Mouse (Mus musculus) layer of hippocampus, postnatal 25 days (tissue): ENCODE data around the gene Diaph2. TPM values are rescaled to one million over a fixed set of nuclear protein-coding genes. Genes with fewer than 3 reads are reported as not detected.
A peak's percentile ranks its signal among the peaks of the same experiment; 100 is the strongest.

Experiments
- DNase-seq, 2 experiments: peaks; one replicate each; pipeline ENCODE4 v3.0.0; 2022; ENCODE audit warnings: mixed read lengths in 2 of 2, low spot score in 1 of 2; ENCODE audit errors: extremely low spot score in 1 of 2
- total RNA-seq, 2 experiments: library from RNA; stranded (reverse); gene quantifications; 2 replicates each; pipeline ENCODE4 v1.2.3; 2021

Diaph2 gene
- 10 to 100 TPM; 19.9 to 24.6 TPM for total RNA-seq

GRCm38 (mm10) chrX:129749571-129750061 is at the start of gene Diaph2:
Diaph2 (plus strand) TSS chrX:129749742.
- DNase-seq: peak; percentile 45 to 51

GRCm38 (mm10) chrX:129701634-129702312 is 47.8 kb upstream of the Diaph2 start:
- DNase-seq: no peak

- no peak for DNase-seq
These were observed 39.9 kb upstream of the Diaph2 start for GRCm38 (mm10) chrX:129709656-129710055.

DNA sequence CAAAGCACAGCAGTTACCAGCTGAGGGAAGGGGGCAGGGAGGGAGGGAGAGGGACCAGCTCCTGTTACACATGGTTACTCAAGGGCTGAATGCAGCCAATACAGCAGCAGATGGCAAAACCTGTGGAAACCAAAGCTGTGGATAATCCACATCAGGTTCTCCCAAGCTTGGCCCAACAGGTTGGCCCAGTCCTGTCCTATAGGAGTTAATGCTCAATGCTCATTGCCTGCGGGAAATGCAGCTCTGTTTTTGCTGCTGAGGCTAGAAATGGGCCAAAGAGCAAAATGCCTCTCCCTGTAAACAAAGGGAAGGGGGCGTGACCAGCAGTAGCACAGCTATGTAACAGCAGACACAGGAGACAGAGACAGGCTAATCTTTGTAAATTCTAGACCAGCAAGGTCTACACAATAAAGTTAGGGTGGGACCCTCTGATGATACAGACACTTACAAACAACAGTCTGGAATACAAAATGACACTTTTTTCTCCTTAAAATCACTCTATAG is 20.8 kb upstream of the Diaph2 start:
- DNase-seq: no peak

DNA sequence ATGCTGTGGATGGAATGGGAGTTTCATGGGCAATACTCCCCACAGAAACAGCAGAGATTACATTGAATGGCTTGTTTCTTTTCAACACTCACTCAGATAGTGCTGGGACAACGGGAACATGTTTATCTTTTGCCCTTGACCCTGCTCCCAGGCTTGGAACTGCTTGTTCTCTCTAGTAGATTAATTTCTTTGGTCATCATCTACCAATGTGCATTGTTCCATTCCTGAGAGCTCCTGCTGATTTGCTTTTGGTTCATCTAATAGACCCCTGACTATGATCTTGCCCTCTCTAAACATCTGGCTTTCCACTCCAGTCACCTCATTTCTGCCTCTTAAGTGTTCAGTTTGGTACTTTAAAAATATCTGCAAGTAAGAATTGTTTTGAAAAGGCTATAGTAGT is 13.0 kb upstream of the Diaph2 start:
- DNase-seq: no peak

DNA sequence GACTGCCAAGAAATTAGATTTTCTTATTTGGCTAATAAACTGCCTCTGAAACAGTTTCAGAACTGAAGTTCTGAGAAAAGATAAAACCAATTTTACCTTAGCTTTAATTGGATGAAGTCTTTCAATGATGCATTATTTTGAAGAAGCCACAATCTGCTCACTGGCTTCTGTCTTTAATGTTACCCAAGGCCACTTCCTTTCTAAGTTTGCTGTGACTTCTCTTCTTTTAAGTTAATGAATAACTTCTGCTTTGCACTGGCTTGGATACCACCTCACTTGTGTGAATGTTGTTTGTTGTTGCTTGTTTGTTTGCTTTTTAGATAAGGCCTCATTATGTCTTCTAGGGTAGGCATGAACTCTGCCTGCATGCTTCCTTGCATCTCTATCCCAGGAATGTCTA is 10.3 kb upstream of the Diaph2 start:
- no peak for DNase-seq

DNA sequence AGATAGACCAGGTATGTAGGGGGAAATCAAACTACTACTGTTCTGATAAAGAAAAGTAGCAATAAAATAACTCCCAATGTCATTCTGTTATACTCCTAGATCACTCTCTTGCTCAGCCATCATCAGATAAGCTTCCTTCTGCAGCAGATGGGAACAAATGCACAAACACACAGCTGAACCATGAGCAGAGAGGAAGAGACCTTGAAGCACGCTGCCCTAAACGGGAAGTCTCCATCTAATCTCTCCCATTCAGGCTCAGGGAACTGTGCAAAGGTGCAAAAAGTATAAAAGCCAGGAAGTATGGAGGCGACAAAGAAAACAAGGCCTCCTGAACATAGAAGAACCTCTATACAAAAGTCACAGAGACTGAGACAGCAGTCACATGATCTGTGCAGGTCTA is 6.6 kb upstream of the Diaph2 start:
- no peak for DNase-seq

DNA sequence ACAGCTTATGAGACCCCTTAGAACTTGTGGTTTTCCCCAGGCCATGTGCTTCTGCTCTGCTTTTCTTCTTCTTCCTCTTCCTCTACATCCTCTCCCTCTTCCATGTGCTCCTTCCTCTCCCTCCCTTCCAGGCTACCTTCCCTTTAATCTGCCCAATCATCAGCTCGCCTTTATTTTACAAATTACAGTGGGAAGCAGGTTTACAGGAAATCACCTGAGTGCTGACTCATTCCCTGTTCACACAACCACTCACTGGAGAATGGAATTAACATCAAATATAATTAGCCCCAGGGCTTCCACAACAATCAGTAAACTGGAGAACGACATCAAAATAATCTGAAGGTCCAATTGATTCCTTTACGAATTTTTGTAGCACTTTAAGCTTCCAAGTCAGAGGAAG is 3.6 kb upstream of the Diaph2 start:
- no peak for DNase-seq

GRCm38 (mm10) chrX:129749102-129749501 is 440 bp upstream of the Diaph2 start:
- no peak for DNase-seq

DNA sequence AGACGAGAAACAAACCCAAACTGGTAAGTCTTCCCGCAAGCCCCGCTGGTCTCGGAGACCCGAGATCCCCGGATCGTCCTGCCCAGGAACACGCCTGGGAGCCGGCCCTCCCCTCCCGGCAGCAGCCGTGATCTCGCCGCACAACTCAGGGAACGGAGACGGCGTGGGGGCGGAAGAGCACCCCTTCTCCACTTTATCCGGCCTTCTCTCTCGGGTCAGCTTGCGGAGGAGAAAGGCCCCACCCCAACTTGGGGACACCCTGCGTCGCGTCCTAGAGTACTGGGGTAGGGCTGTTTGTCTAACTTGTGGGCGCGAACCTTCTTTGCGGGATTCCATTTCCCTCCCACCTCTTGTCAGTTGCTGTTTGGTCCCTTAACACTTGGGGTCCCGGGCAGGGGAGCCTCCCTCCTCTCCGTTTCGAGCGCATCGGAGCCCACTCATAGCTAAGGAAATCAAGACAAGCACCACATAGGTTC is 590 bp downstream of the Diaph2 start:
- peak; percentile 6 to 27 for DNase-seq

- no peak for DNase-seq
These were observed 1.1 kb downstream of the Diaph2 start for GRCm38 (mm10) chrX:129750606-129751005.

DNA sequence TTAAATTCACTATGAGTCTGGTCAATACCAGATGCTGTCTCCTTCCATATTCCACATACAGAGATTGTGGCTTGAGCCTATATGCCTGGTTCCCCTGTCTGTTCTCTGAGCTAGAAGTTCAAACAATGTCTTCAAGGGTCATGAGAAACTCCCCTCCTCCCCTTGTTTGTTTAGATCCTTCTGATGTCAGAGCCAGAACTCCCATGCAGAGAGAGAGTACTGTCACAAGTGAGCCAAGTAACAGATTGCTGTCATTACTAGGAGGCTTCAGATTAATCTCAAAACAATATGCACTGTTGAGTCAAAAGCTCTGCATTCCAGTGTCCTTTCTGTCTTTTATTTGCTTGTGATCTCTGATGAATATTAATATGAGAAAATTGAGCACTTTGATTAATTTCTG is 7.1 kb downstream of the Diaph2 start:
- no peak for DNase-seq

- no peak for DNase-seq
These were observed 13.1 kb downstream of the Diaph2 start for GRCm38 (mm10) chrX:129762649-129763048.

GRCm38 (mm10) chrX:129765378-129765777 is 15.8 kb downstream of the Diaph2 start:
- peak in 1 of 2 experiments; percentile 10 for DNase-seq

GRCm38 (mm10) chrX:129766811-129767210 is 17.3 kb downstream of the Diaph2 start:
- no peak for DNase-seq

- no peak for DNase-seq
These were observed 21.1 kb downstream of the Diaph2 start for GRCm38 (mm10) chrX:129770625-129771024.

DNA sequence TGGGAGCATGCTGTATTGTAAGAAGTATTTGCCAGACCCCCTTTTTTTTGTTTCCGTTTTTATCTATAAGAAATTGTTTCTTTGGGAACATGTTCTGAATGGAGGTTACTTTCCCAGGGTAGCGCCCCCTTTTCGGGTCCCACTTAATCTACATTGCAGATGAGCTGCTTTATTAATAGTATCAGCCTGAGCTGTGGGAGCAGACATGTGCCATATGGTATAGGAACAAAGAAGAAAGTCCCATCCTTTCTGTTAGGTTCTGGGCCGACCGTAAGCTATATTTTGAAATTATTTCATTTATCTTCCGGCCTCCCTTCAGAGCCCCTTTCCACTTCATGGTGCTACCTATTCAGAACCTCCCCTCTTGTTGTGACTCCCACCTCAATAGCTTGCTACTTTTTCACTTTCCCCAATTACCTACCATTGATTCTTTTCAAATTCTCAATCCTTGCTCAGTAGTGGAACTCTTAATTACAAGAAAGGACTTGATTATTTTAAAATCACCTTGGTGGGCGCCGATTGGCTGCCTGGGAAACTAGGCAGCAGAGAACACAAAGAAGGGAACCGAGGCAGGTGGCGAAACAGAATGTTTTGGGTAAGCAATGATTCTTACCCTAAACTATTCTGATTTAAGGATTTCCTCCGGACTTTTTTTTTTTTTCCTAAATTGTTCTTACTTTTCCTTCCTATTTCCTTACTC is 24.2 kb downstream of the Diaph2 start:
- DNase-seq: no peak

DNA sequence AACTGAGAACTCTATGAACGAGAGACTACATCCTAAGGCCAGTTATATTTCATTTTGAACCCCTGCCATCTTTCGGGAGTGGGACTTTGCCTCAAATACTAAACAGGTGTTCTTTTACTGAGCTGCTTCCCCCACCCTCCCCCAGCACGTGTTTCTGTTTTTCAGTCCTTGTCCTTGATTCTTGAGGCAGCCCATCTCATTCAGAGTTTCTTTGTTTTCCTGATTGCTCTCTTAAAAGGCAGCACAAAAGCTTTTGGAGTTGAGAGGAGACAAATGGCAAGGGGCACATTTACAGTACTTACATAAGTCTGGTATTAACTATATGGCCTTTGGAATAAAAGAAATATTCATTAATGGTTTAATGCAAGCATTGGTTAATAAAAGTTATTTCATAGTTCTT is 24.9 kb downstream of the Diaph2 start:
- no peak for DNase-seq

GRCm38 (mm10) chrX:129776761-129777160 is 27.2 kb downstream of the Diaph2 start:
- no peak for DNase-seq

DNA sequence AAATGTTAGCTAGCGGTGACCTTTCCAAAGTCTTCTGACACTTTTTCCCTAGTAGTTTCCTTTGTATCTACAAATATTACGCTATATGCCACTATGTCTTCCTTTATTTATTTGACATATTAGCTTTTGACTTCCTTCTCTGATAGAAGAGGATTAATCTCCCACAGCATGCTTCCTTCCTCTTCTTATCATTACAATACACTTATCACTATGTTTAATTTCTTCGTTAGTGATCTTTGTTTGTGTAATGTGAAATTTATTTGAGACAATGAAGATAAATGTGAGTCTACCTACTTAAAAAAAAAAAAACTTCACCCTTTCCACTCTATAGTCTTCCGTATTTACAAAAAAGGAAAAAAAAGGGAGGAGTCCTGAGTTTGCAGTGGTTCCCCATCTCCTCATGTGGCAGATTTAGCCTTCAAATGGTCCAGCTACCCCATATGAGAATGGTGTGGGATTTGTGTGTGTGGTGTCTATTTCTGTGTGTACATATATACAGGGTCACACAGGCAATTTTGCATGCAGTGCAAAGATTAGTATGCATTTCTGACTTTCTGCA is 27.9 kb downstream of the Diaph2 start:
- no peak for DNase-seq

DNA sequence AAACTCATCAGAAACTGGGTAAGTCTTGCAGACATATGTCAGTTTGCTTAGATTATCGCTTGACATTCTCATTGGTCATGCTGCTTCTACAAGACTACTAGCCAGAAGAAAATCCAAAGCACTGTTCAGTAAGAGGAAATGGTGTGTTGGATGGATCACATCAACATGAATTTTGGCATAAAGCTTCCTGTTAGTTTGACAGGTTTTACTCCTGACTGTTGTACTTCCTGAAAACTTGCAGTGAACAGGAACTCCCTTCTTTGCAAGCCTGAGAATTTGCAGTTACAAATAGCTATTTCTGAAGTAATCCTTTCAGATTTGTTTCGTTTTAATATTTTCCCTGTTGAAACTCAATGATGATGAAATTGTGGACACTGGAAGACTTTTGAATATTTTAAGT is 32.3 kb downstream of the Diaph2 start:
- no peak for DNase-seq
